Mouse (Mus musculus) ES-E14 (cell line): Measurements from ENCODE around the gene Ddx23. TPM values are rescaled to one million over a fixed set of nuclear protein-coding genes. Genes with fewer than 3 reads are reported as not detected.

Experiments
- DNase-seq: peaks from one replicate; pipeline ENCODE4 v3.0.0-alpha.2; 2013; ENCODE audit warnings: low read depth, low spot score
- H3K27ac ChIP-seq: 2 replicates; pipeline ENCODE4 v1.5.1; 2012; ENCODE audit warnings: low read depth, mild to moderate bottlenecking, low read length, moderate library complexity, mixed read lengths; ENCODE audit not compliant: poor library complexity, insufficient read depth, severe bottlenecking
- H3K36me3 ChIP-seq: 2 replicates; pipeline ENCODE4 v1.6.1; 2012; ENCODE audit warnings: mild to moderate bottlenecking, low read length, moderate library complexity, mixed read lengths; ENCODE audit not compliant: control insufficient read depth, poor library complexity, insufficient read depth, severe bottlenecking
- H3K4me1 ChIP-seq, 2 experiments: fragments of 150-350 bp in 1 of 2; sonication (generic) in 1 of 2; 2 replicates each; pipeline ENCODE4 v1.6.1; 2012; ENCODE audit warnings: low read length in 2 of 2, mild to moderate bottlenecking in 1 of 2, mixed read lengths in 1 of 2; ENCODE audit not compliant: control insufficient read depth in 2 of 2, insufficient read depth in 2 of 2, poor library complexity in 1 of 2
- H3K4me3 ChIP-seq, 2 experiments: fragments of 150-350 bp in 1 of 2; sonication (generic) in 1 of 2; 2 replicates each; pipeline ENCODE4 v1.5.1; 2012; ENCODE audit warnings: low read length in 2 of 2, low read depth in 1 of 2, mild to moderate bottlenecking in 1 of 2, mixed read lengths in 1 of 2; ENCODE audit not compliant: insufficient read depth in 1 of 2, poor library complexity in 1 of 2, severe bottlenecking in 1 of 2
- H3K9ac ChIP-seq: 2 replicates; pipeline ENCODE4 v1.6.1; 2012; ENCODE audit warnings: low read depth, mild to moderate bottlenecking, low read length, mixed read lengths; ENCODE audit not compliant: poor library complexity, insufficient read depth, severe bottlenecking
- H3K9me3 ChIP-seq: fragments of 150-350 bp; sonication (generic); 2 replicates; pipeline ENCODE4 v1.6.1; 2012; ENCODE audit warnings: low read depth, mild to moderate bottlenecking, low read length; ENCODE audit not compliant: control insufficient read depth, insufficient read depth
- CHD2 ChIP-seq: IDR thresholded peaks from 2 replicates; pipeline ENCODE4 v1.6.1; 2014; ENCODE audit warnings: mild to moderate bottlenecking, low read depth, low read length, inconsistent platforms
- HCFC1 ChIP-seq: IDR thresholded peaks from 2 replicates; pipeline ENCODE4 v1.6.1; 2012; ENCODE audit warnings: low read length, inconsistent platforms, borderline replicate concordance; ENCODE audit not compliant: insufficient read depth
- MAFK ChIP-seq: IDR thresholded peaks from 2 replicates; pipeline ENCODE4 v1.6.1; 2014; ENCODE audit warnings: mild to moderate bottlenecking, low read depth, low read length, inconsistent platforms; ENCODE audit not compliant: insufficient read depth
- ZC3H11A ChIP-seq: IDR thresholded peaks from 2 replicates; pipeline ENCODE4 v1.6.1; 2012; ENCODE audit warnings: low read depth, mild to moderate bottlenecking, inconsistent platforms, low read length, borderline replicate concordance
- ZNF384 ChIP-seq: IDR thresholded peaks from 2 replicates; pipeline ENCODE4 v1.6.1; 2012; ENCODE audit warnings: low read depth, low read length, inconsistent platforms
- in situ Hi-C, 2 experiments: fragments of 600-800 bp; cut with MboI; formaldehyde crosslinking; loops; one replicate each; pipeline ENCODE4 v1.15.1; 2025; ENCODE audit warnings: low sequenced_read_pairs in 2 of 2, inconsistent platforms in 1 of 2; ENCODE audit not compliant: unreplicated experiment in 2 of 2
- total RNA-seq: library from RNA; depleted of rRNA; stranded (reverse); fragments of 300-350 nt; gene quantifications from 2 replicates; pipeline ENCODE4 v1.2.3, GENCODE M21; 2012

Gene Ddx23
- total RNA-seq, 1 experiment, result 147 TPM

- H3K27ac ChIP-seq, result no peak within 1 kb of the TSS; the same call in 1 of the 2 replicates
- peaks cover 7 to 39% of the 10 kb centered on the region in 2 experiments for H3K4me1 ChIP-seq
- no peak for TF ChIP-seq ZC3H11A
- H3K9me3 ChIP-seq, result no peaks in the 10 kb centered on the region
- H3K4me3 ChIP-seq, result peak within 1 kb of the TSS; percentile 55 to 63
- H3K36me3 ChIP-seq, result no peaks in the 10 kb centered on the region
- in situ Hi-C loops, result no loop called here
- no peak for DNase-seq
- H3K9ac ChIP-seq, result peak within 1 kb of the TSS; percentile 48; the same call in 1 of the 2 replicates
These were observed 32.2 kb downstream of the Ddx23 start, which contains the start of gene Cacnb3 for GRCm38 (mm10) chr15:98630540-98630939. Gene Cacnb3, plus strand, starts transcription at chr15:98630840.

GRCm38 (mm10) chr15:98629464-98629863 is 33.2 kb downstream of the Ddx23 start:
- Histone ChIP-seq H3K27ac (no peak overlapping the region), H3K4me3 (no peak overlapping the region), H3K4me1 (peaks cover 7 to 45% of the 10 kb centered on the region in 2 experiments), H3K36me3 (no peaks in the 10 kb centered on the region), H3K9ac (no peak overlapping the region), H3K9me3 (no peaks in the 10 kb centered on the region)
- no peak for TF ChIP-seq ZC3H11A
- TF ChIP-seq ZNF384, result no peak
- TF ChIP-seq MAFK, result no peak
- TF ChIP-seq HCFC1, result no peak
- no peak for TF ChIP-seq CHD2
- DNase-seq, result no peak
- in situ Hi-C loops, result no loop called here

- no peak for TF ChIP-seq MAFK
- no peak for TF ChIP-seq ZC3H11A
- no peak for TF ChIP-seq ZNF384
- no peak for TF ChIP-seq CHD2
- TF ChIP-seq HCFC1, result no peak
- no peaks in the 10 kb centered on the region for H3K9me3 ChIP-seq
- peak overlapping the region; percentile 34 to 45; a peak in 3 of 4 replicates for H3K4me3 ChIP-seq
- in situ Hi-C loops, result no loop called here
- no peak for DNase-seq
- no peak overlapping the region for H3K27ac ChIP-seq
- peaks cover 7 to 45% of the 10 kb centered on the region in 2 experiments for H3K4me1 ChIP-seq
- H3K9ac ChIP-seq, result peak overlapping the region; percentile 35; the same call in 1 of the 2 replicates
- H3K36me3 ChIP-seq, result no peaks in the 10 kb centered on the region
These were observed 34.0 kb downstream of the Ddx23 start for GRCm38 (mm10) chr15:98628589-98629254.

DNA sequence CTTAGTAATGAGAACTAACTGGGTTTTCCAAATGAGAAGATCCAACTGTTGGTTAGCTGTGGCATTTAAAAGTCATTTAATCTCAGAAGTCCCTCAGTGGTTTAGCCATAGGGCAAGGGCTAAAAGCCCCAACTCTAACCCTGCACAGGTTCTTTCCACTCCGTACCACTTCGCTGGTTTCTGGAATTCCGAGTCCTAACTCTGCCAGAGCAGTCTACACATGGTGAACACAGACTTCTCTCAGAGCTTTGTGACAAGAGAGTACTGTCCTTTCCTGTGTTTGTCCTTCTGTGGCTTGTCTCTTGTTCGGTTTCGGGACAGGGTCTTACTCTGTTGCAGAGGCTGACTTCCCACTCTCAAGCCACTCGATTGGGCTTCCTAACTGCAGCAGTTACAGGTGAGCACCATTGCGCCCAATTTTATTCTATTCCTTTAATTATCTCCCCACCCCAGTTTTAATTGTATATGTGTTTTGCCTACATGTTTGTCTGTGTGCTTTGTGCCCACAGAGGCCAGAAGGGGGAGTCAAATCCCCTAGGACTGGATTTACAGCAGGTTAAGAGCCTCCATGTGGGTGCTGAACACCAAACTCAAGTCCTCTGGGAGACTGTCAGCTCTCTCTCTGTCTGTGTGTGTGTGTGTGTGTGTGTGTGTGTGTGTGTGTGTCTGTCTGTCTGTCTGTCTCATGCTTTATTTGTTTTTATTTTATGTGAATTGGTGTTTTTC is 36.0 kb downstream of the Ddx23 start:
- peaks cover 7 to 42% of the 10 kb centered on the region in 2 experiments for H3K4me1 ChIP-seq
- H3K27ac ChIP-seq, result peak overlapping the region; percentile 59; the same call in 1 of the 2 replicates
- DNase-seq, result no peak
- H3K4me3 ChIP-seq, result peak overlapping the region in 1 of 2 experiments; percentile 34; a peak in 1 of 4 replicates
- no peaks in the 10 kb centered on the region for H3K9me3 ChIP-seq
- TF ChIP-seq HCFC1 (no peak), ZNF384 (no peak), CHD2 (no peak), MAFK (no peak), ZC3H11A (no peak)
- peak overlapping the region; percentile 23; the same call in 1 of the 2 replicates for H3K9ac ChIP-seq
- in situ Hi-C loops, result no loop called here
- H3K36me3 ChIP-seq, result no peaks in the 10 kb centered on the region
